Mouse (Mus musculus) heart, embryonic 10.5 days (tissue): Measurements from ENCODE around the gene Hspb7. TPM values are rescaled to one million over a fixed set of nuclear protein-coding genes. Genes with fewer than 3 reads are reported as not detected.

Experiments used
- DNase-seq: peaks from one replicate; pipeline ENCODE4 v3.0.0-alpha.2; 2017; ENCODE audit warnings: low spot score
- H3K27ac ChIP-seq: fragments of 300-500 bp; sonication (generic); 2 replicates; pipeline ENCODE4 v1.5.1; 2016; ENCODE audit warnings: mild to moderate bottlenecking
- H3K27me3 ChIP-seq: fragments of 300-500 bp; sonication (generic); 2 replicates; pipeline ENCODE4 v1.6.1; 2016; ENCODE audit warnings: mild to moderate bottlenecking; ENCODE audit not compliant: poor library complexity, insufficient read depth, severe bottlenecking
- H3K36me3 ChIP-seq: fragments of 300-500 bp; sonication (generic); 2 replicates; pipeline ENCODE4 v1.6.1; 2016; ENCODE audit warnings: mild to moderate bottlenecking, moderate library complexity
- H3K4me1 ChIP-seq: fragments of 300-500 bp; sonication (generic); 2 replicates; pipeline ENCODE4 v1.6.1; 2016; ENCODE audit warnings: mild to moderate bottlenecking
- H3K4me3 ChIP-seq: fragments of 300-500 bp; sonication (generic); 2 replicates; pipeline ENCODE4 v1.5.1; 2016; ENCODE audit warnings: mild to moderate bottlenecking, moderate library complexity
- H3K9me3 ChIP-seq: fragments of 300-500 bp; sonication (generic); 2 replicates; pipeline ENCODE4 v1.6.1; 2016; ENCODE audit warnings: mild to moderate bottlenecking, moderate library complexity
- WGBS: fragments of 180-500 bp; shearing (Covaris S2); methylation state at CpG from one replicate; pipeline ENCODE4 v1.1.7; 2016; 5-methylcytosine and 5-hydroxymethylcytosine counted together
- polyA plus RNA-seq: library from polyadenylated mRNA; unstranded; fragments of >200 nt; fragmentation: Nextera tagmentation; extraction: Ambion mirVana; gene quantifications from 2 replicates; pipeline ENCODE4 v1.2.1, GENCODE M21; 2016

Gene Hspb7
- 61.5 and 132 TPM in 2 replicates for polyA plus RNA-seq

- H3K27ac ChIP-seq = peak within 1 kb of the TSS; percentile 90
- 34% methylated on average over 9 of the region's 9 CpGs for WGBS
Measured at GRCm38 (mm10) chr4:141420192-141420829, at the start of gene Hspb7. TSS of gene Hspb7 (plus strand) at chr4:141420779.

GRCm38 (mm10) chr4:141372426-141372825 is 48.2 kb upstream of the Hspb7 start:
- peaks cover 55% of the 10 kb centered on the region for H3K27me3 ChIP-seq
- no peak for DNase-seq
- H3K9me3 ChIP-seq = no peaks in the 10 kb centered on the region
- peaks cover 18% of the 10 kb centered on the region for H3K4me1 ChIP-seq
- no peak overlapping the region for H3K27ac ChIP-seq
- 89% methylated on average over 5 of the region's 5 CpGs for WGBS
- H3K36me3 ChIP-seq = no peaks in the 10 kb centered on the region
- H3K4me3 ChIP-seq = no peak overlapping the region

More at GRCm38 (mm10) chr4:141420192-141420829, at the start of gene Hspb7:
- Histone ChIP-seq H3K9me3 (no peaks in the 10 kb centered on the region), H3K36me3 (peaks cover 23% of the 10 kb centered on the region), H3K4me3 (peak within 1 kb of the TSS; percentile 61), H3K27me3 (peaks cover 21% of the 10 kb centered on the region; the same call in 1 of the 2 replicates), H3K4me1 (peaks cover 51% of the 10 kb centered on the region)
- no peak for DNase-seq

GRCm38 (mm10) chr4:141379674-141380073 is 40.9 kb upstream of the Hspb7 start:
- Histone ChIP-seq H3K36me3 (no peaks in the 10 kb centered on the region), H3K27me3 (peaks cover 53% of the 10 kb centered on the region), H3K9me3 (no peaks in the 10 kb centered on the region), H3K4me3 (no peak overlapping the region), H3K27ac (no peak overlapping the region), H3K4me1 (peaks cover 27% of the 10 kb centered on the region)
- 70% methylated on average over 8 of the region's 8 CpGs for WGBS
- no peak for DNase-seq

GRCm38 (mm10) chr4:141382406-141382805 is 38.2 kb upstream of the Hspb7 start:
- Histone ChIP-seq H3K4me1 (peaks cover 33% of the 10 kb centered on the region), H3K27ac (peak overlapping the region; percentile 52; the same call in 1 of the 2 replicates), H3K36me3 (no peaks in the 10 kb centered on the region), H3K4me3 (peak overlapping the region; percentile 62), H3K9me3 (no peaks in the 10 kb centered on the region), H3K27me3 (peaks cover 58% of the 10 kb centered on the region)
- WGBS = 1% methylated on average over 25 of the region's 25 CpGs
- DNase-seq = no peak

DNA sequence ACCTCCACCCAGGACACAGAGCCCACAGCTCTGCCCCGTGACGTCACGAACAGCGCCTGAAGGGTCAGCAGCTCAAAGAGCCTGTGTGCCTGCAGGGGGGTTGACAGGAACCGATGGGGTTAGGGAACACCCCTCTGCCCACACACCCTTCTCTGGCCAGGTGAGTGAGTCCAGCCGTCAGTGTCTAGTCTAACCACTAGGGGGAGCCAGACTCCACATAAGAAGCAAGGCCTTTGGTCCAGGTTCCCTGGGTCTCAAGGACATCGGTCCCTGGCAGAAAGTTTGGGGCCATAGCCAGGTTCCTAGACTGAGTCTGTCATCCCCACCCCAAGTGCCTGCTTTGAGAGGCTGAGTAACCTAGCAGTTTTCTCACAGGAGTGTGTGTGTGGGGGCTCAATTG is 35.3 kb upstream of the Hspb7 start:
- no peak overlapping the region for H3K4me3 ChIP-seq
- peaks cover 57% of the 10 kb centered on the region for H3K27me3 ChIP-seq
- H3K4me1 ChIP-seq = peaks cover 44% of the 10 kb centered on the region
- no peak for DNase-seq
- H3K27ac ChIP-seq = no peak overlapping the region
- H3K36me3 ChIP-seq = no peaks in the 10 kb centered on the region
- WGBS = 1% methylated on average over 7 of the region's 7 CpGs
- H3K9me3 ChIP-seq = no peaks in the 10 kb centered on the region

DNA sequence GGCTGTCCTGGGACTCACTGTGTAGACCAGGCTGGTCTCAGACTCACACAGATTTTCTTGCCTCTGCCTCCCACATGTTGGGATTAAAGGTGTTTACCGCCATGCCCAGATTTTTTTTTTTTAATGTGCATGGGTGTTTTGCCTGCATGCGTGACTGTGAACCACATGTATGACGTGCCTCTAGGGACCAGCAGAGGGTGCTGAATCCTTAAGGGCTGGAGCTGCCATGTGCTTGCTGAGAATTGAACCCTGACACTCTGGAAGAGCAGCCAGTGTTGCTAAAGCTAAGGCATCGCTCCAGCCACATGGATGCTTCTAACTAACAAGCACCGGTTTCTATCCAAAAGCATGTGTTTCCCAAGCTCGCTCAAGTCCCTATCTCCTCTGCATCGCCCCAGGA is 34.4 kb upstream of the Hspb7 start:
- no peak for DNase-seq
- H3K4me1 ChIP-seq = peaks cover 44% of the 10 kb centered on the region
- no peak overlapping the region for H3K4me3 ChIP-seq
- H3K36me3 ChIP-seq = no peaks in the 10 kb centered on the region
- H3K27ac ChIP-seq = no peak overlapping the region
- peaks cover 48% of the 10 kb centered on the region for H3K27me3 ChIP-seq
- WGBS = 74% methylated on average over 7 of the region's 7 CpGs
- no peaks in the 10 kb centered on the region for H3K9me3 ChIP-seq

GRCm38 (mm10) chr4:141387093-141387784 is 33.3 kb upstream of the Hspb7 start:
- Histone ChIP-seq H3K4me1 (peaks cover 40% of the 10 kb centered on the region), H3K4me3 (no peak overlapping the region), H3K27ac (no peak overlapping the region), H3K36me3 (no peaks in the 10 kb centered on the region), H3K9me3 (no peaks in the 10 kb centered on the region), H3K27me3 (peaks cover 44% of the 10 kb centered on the region)
- peak; percentile 73 for DNase-seq
- WGBS = 19% methylated on average over 5 of the region's 5 CpGs

- Histone ChIP-seq H3K4me3 (no peak overlapping the region), H3K9me3 (no peaks in the 10 kb centered on the region), H3K27ac (no peak overlapping the region), H3K27me3 (peaks cover 42% of the 10 kb centered on the region), H3K36me3 (no peaks in the 10 kb centered on the region), H3K4me1 (peaks cover 33% of the 10 kb centered on the region)
- 58% methylated on average over 5 of the region's 5 CpGs for WGBS
- peak; percentile 70 for DNase-seq
Measured at GRCm38 (mm10) chr4:141387933-141388332, 32.6 kb upstream of the Hspb7 start.

DNA sequence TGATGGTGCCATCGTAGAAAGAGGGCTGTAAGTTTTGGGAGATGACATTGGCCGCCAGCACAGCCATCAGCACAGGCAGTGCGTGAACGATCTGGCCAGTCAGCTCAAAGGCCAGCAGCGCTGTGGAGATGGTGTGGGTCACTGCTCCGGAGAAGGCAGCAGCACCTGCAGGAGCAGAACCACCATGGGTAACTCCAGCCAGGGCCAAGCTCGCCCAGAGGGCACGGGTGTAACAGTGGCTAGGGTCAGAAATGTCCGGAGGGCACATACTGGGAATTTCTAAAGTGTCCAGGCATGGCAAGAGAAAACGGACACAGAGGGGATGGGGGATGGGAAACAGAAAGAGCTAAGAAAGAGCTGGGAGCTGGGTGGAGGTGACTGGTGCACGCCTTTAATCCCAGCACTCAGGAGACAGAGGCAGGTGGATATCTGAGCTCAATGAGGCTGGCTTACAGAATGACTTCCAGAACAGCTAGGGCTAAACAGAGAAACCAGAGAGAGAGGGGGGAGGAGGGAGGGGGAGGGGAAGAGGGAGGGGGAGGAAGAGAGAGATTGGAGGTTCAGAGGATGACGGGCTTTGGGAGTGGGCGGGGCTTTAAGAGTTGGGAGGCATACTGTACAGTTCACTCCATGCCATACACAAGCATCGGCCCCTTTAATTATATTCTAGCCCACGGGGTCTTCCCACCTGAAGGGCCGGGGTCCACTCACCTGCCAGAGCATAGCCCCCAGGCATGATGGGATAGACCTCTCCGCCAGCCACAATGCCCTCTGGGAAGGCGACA is 31.0 kb upstream of the Hspb7 start:
- Histone ChIP-seq H3K27me3 (peaks cover 36% of the 10 kb centered on the region), H3K4me3 (no peak overlapping the region), H3K4me1 (peaks cover 24% of the 10 kb centered on the region), H3K27ac (no peak overlapping the region), H3K36me3 (no peaks in the 10 kb centered on the region), H3K9me3 (no peaks in the 10 kb centered on the region)
- 63% methylated on average over 18 of the region's 18 CpGs for WGBS
- peak; percentile 73 for DNase-seq

DNA sequence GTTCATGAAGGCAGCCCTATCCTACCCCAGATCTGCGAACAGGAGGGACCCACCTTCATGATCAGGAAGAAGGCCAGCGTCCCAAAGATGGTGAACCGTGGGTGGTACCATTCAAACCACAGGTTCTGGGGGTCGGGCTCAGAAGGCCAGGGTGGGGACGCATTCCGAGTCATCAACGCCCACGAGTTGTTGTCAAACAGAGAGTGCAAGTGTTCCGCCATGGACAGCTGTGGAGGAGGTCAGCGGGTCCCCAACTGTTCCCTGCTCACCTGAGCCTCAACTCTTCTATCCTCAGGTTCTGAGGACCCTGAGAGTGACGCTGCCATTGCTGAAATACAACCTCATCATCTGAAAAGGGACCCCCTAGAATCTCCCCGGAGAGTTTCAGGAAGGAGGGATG is 29.3 kb upstream of the Hspb7 start:
- WGBS = 72% methylated on average over 12 of the region's 12 CpGs
- no peak overlapping the region for H3K27ac ChIP-seq
- no peak overlapping the region for H3K4me3 ChIP-seq
- no peak for DNase-seq
- no peaks in the 10 kb centered on the region for H3K36me3 ChIP-seq
- no peaks in the 10 kb centered on the region for H3K9me3 ChIP-seq
- peaks cover 47% of the 10 kb centered on the region for H3K27me3 ChIP-seq
- peaks cover 23% of the 10 kb centered on the region for H3K4me1 ChIP-seq

DNA sequence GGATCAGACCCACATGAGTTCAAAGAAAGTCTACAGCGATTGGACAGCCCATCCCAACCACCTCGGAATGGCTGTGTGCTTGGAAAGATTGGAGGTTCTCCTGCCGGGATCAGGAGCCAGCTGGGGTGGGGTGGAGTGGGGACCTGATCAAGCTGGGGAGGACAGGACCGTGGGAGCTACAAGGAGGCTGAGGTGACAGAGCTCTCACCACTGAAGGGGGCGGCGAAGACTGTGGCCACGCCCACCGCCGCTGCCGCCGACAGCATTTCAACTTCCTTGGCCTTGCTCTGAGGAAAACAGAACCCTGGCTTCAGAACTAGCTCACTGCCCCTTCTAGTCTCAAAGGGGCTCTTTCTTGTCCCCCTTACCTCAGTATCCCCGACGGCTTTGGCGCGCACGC is 25.8 kb upstream of the Hspb7 start:
- H3K36me3 ChIP-seq = no peaks in the 10 kb centered on the region
- WGBS = 17% methylated on average over 16 of the region's 16 CpGs
- H3K4me3 ChIP-seq = peak overlapping the region; percentile 44

GRCm38 (mm10) chr4:141397861-141398260 is 22.7 kb upstream of the Hspb7 start:
- no peak for DNase-seq
- H3K36me3 ChIP-seq = no peaks in the 10 kb centered on the region
- H3K27ac ChIP-seq = no peak overlapping the region
- H3K4me1 ChIP-seq = peaks cover 11% of the 10 kb centered on the region
- H3K27me3 ChIP-seq = peaks cover 53% of the 10 kb centered on the region
- 66% methylated on average over 12 of the region's 12 CpGs for WGBS
- no peak overlapping the region for H3K4me3 ChIP-seq
- H3K9me3 ChIP-seq = no peaks in the 10 kb centered on the region

More for the DNA sequence above, 25.8 kb upstream of the Hspb7 start:
- no peak overlapping the region for H3K27ac ChIP-seq
- peaks cover 64% of the 10 kb centered on the region for H3K27me3 ChIP-seq
- H3K4me1 ChIP-seq = peaks cover 13% of the 10 kb centered on the region
- DNase-seq = no peak
- H3K9me3 ChIP-seq = no peaks in the 10 kb centered on the region

- 53% methylated on average over 12 of the region's 12 CpGs for WGBS
- H3K27me3 ChIP-seq = peaks cover 49% of the 10 kb centered on the region
Measured at GRCm38 (mm10) chr4:141398545-141398944, 22.0 kb upstream of the Hspb7 start, which contains the start of gene Clcnka. TSS of gene Clcnka (minus strand) at chr4:141398724.

More at GRCm38 (mm10) chr4:141398545-141398944, 22.0 kb upstream of the Hspb7 start, which contains the start of gene Clcnka:
- Histone ChIP-seq H3K27ac (no peak within 1 kb of the TSS), H3K4me3 (no peak within 1 kb of the TSS), H3K36me3 (no peaks in the 10 kb centered on the region), H3K9me3 (no peaks in the 10 kb centered on the region), H3K4me1 (peaks cover 11% of the 10 kb centered on the region)
- DNase-seq = no peak
